Mouse (Mus musculus): ENCODE data around the gene Snx3. TPM values are rescaled to one million over a fixed set of nuclear protein-coding genes. Genes with fewer than 3 reads are reported as not detected.

Snx3 gene
- total and polyA plus RNA-seq, 2 experiments from 2014 or later, result 125 to 285 TPM

GRCm38 (mm10) chr10:42464224-42464623 lies 37.6 kb upstream of the Snx3 start:
- H3K4me2 ChIP-seq (ENCODE audit: low read depth, low read length), result no peak overlapping the region
- peaks cover 8% of the 10 kb centered on the region; the same call in 1 of the 2 replicates for H3K36me3 ChIP-seq (replicated peaks; ENCODE audit: control insufficient read depth, insufficient read depth, low read length)
- peak; percentile 91 for ATAC-seq (ENCODE audit: insufficient read depth, low read depth)
- H3K4me3 ChIP-seq (ENCODE audit: low read depth, low read length), result no peak overlapping the region
- H3K9ac ChIP-seq (replicated peaks; ENCODE audit: low read depth, low read length), result no peak overlapping the region
- peak; percentile 85 for TF ChIP-seq EP300 (IDR thresholded peaks at IDR 0.05; ENCODE audit: low read depth)
- TF ChIP-seq CTCF (IDR thresholded peaks at IDR 0.05; ENCODE audit: low read depth), result no peak
- peaks cover 12% of the 10 kb centered on the region; the same call in 1 of the 2 replicates for H3K4me1 ChIP-seq (ENCODE audit: control insufficient read depth, insufficient read depth)
- 0 out of 2 replicates have a peak, but pooled peaks cover under 1% of the 10 kb centered on the region for H3K9me3 ChIP-seq (replicated peaks; ENCODE audit: control insufficient read depth, low read length)
- DNase-seq (ENCODE audit: low spot score), result peak; percentile 87
- no peaks in the 10 kb centered on the region for H3K27me3 ChIP-seq (ENCODE audit: control insufficient read depth, insufficient read depth, low read length)
- peak overlapping the region; percentile 91 for H3K27ac ChIP-seq (ENCODE audit: low read depth)
- 14% methylated on average over 5 of the region's 5 CpGs for WGBS

DNA sequence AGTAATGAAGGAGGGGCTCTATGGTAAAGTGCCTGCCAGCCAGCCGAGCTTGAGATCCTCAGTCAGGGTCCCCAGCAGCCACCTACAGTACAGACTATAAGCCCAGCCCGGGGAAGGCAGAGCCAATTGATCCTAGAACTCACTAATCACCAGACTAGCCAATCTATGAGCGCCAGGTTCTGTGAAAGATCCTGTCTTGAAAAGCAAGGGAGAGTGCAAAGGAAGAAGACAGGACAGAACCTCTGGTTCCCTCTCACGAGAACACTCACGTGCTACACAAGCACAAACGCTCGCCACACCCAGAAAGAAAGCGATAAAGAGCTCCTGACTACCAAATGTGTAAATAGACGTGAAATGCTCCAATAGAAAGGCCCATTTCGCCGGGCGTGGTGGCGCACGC lies 37.0 kb upstream of the Snx3 start:
- no peak for TF ChIP-seq CTCF (IDR thresholded peaks at IDR 0.05; ENCODE audit: low read depth)
- TF ChIP-seq EP300 (IDR thresholded peaks at IDR 0.05; ENCODE audit: low read depth), result no peak
- Histone ChIP-seq H3K9me3 (replicated peaks; ENCODE audit: control insufficient read depth, low read length) (no peaks in the 10 kb centered on the region), H3K4me2 (ENCODE audit: low read depth, low read length) (no peak overlapping the region), H3K9ac (replicated peaks; ENCODE audit: low read depth, low read length) (no peak overlapping the region), H3K27ac (ENCODE audit: low read depth) (peak overlapping the region; percentile 91), H3K27me3 (ENCODE audit: control insufficient read depth, insufficient read depth, low read length) (no peaks in the 10 kb centered on the region), H3K4me3 (ENCODE audit: low read depth, low read length) (no peak overlapping the region), H3K36me3 (replicated peaks; ENCODE audit: control insufficient read depth, insufficient read depth, low read length) (peaks cover 2% of the 10 kb centered on the region; the same call in 1 of the 2 replicates), H3K4me1 (ENCODE audit: control insufficient read depth, insufficient read depth) (peaks cover 12% of the 10 kb centered on the region; the same call in 1 of the 2 replicates)
- ATAC-seq (ENCODE audit: insufficient read depth, low read depth) (no peak), DNase-seq (ENCODE audit: low spot score) (no peak)
- WGBS, result 73% methylated on average over 14 of the region's 14 CpGs

DNA sequence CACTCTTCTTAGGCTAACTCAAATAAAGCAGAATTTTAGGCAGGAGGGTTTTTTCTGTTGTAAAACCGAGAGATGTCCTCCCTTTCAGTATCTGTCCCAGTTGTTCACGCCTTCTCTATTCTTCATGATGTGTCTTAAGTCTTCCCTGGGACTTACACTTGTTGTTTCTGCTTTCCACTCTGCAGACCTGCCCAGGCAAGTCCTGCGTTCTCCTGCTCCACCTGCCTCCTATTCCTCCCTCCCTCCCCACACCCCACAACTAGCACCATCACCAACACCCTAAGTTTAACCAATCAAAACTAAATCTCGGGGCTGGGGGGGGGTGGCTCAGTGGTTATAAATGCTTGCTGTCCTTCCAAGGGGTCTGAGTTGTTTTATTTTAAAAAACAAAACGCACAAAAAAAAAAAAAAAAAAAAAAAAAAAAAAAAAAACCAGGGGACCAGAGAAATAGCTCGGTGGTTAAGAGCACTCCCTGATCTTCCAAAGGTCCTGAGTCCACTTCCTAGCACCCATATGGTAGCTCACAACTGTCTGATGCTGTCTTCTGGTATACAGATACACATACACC lies 26.8 kb upstream of the Snx3 start:
- Histone ChIP-seq H3K4me2 (ENCODE audit: low read depth, low read length) (no peak overlapping the region), H3K9ac (replicated peaks; ENCODE audit: low read depth, low read length) (no peak overlapping the region), H3K27ac (ENCODE audit: low read depth) (no peak overlapping the region), H3K27me3 (ENCODE audit: control insufficient read depth, insufficient read depth, low read length) (no peaks in the 10 kb centered on the region), H3K4me1 (ENCODE audit: control insufficient read depth, insufficient read depth) (peaks cover 6% of the 10 kb centered on the region; the same call in 1 of the 2 replicates), H3K9me3 (replicated peaks; ENCODE audit: control insufficient read depth, low read length) (no peaks in the 10 kb centered on the region), H3K36me3 (replicated peaks; ENCODE audit: control insufficient read depth, insufficient read depth, low read length) (0 out of 2 replicates have a peak, but pooled peaks cover 5% of the 10 kb centered on the region), H3K4me3 (ENCODE audit: low read depth, low read length) (no peak overlapping the region)
- WGBS, result 85% methylated on average over 6 of the region's 6 CpGs
- DNase-seq (ENCODE audit: low spot score) (no peak), ATAC-seq (ENCODE audit: insufficient read depth, low read depth) (no peak)
- TF ChIP-seq EP300 (IDR thresholded peaks at IDR 0.05; ENCODE audit: low read depth) (no peak), CTCF (IDR thresholded peaks at IDR 0.05; ENCODE audit: low read depth) (no peak)

GRCm38 (mm10) chr10:42476774-42477475 lies 24.9 kb upstream of the Snx3 start:
- peak overlapping the region; percentile 100 for H3K27ac ChIP-seq (ENCODE audit: low read depth)
- no peak overlapping the region for H3K9ac ChIP-seq (replicated peaks; ENCODE audit: low read depth, low read length)
- H3K4me2 ChIP-seq (ENCODE audit: low read depth, low read length), result peak overlapping the region; percentile 92; the same call in 1 of the 2 replicates
- H3K36me3 ChIP-seq (replicated peaks; ENCODE audit: control insufficient read depth, insufficient read depth, low read length), result 0 out of 2 replicates have a peak, but pooled peaks cover 4% of the 10 kb centered on the region
- H3K9me3 ChIP-seq (replicated peaks; ENCODE audit: control insufficient read depth, low read length), result no peaks in the 10 kb centered on the region
- no peaks in the 10 kb centered on the region for H3K27me3 ChIP-seq (ENCODE audit: control insufficient read depth, insufficient read depth, low read length)
- DNase-seq (ENCODE audit: low spot score) (peak; percentile 51), ATAC-seq (ENCODE audit: insufficient read depth, low read depth) (no peak)
- TF ChIP-seq EP300 (IDR thresholded peaks at IDR 0.05; ENCODE audit: low read depth) (no peak), CTCF (IDR thresholded peaks at IDR 0.05; ENCODE audit: low read depth) (no peak)
- peak overlapping the region; percentile 89; the same call in 1 of the 2 replicates for H3K4me3 ChIP-seq (ENCODE audit: low read depth, low read length)
- 82% methylated on average over 10 of the region's 10 CpGs for WGBS
- peaks cover 6% of the 10 kb centered on the region; the same call in 1 of the 2 replicates for H3K4me1 ChIP-seq (ENCODE audit: control insufficient read depth, insufficient read depth)

GRCm38 (mm10) chr10:42477550-42478340 lies 24.1 kb upstream of the Snx3 start:
- ATAC-seq (ENCODE audit: insufficient read depth, low read depth) (peak; percentile 1; the same call in 1 of the 2 replicates), DNase-seq (ENCODE audit: low spot score) (no peak)
- no peak for TF ChIP-seq EP300 (IDR thresholded peaks at IDR 0.05; ENCODE audit: low read depth)
- no peak for TF ChIP-seq CTCF (IDR thresholded peaks at IDR 0.05; ENCODE audit: low read depth)
- Histone ChIP-seq H3K36me3 (replicated peaks; ENCODE audit: control insufficient read depth, insufficient read depth, low read length) (no peaks in the 10 kb centered on the region), H3K4me3 (ENCODE audit: low read depth, low read length) (peak overlapping the region; percentile 89), H3K9me3 (replicated peaks; ENCODE audit: control insufficient read depth, low read length) (no peaks in the 10 kb centered on the region), H3K9ac (replicated peaks; ENCODE audit: low read depth, low read length) (peak overlapping the region; percentile 92), H3K4me1 (ENCODE audit: control insufficient read depth, insufficient read depth) (peaks cover 6% of the 10 kb centered on the region; the same call in 1 of the 2 replicates), H3K4me2 (ENCODE audit: low read depth, low read length) (peak overlapping the region; percentile 92), H3K27ac (ENCODE audit: low read depth) (peak overlapping the region; percentile 100), H3K27me3 (ENCODE audit: control insufficient read depth, insufficient read depth, low read length) (no peaks in the 10 kb centered on the region)
- WGBS, result 7% methylated on average over 25 of the region's 25 CpGs

Measured in heart, postnatal 0 days (tissue).